Mouse (Mus musculus) liver, embryonic 15.5 days (tissue): ENCODE measurements around the gene Islr. TPM values are rescaled to one million over a fixed set of nuclear protein-coding genes. Genes with fewer than 3 reads are reported as not detected.

Source experiments
- ATAC-seq: fragments of 200-750 bp; cut with Nextera tagmentation; 2 replicates; pipeline ENCODE4 v1.8.0; 2017; ENCODE audit warnings: moderate number of reproducible peaks, mild to moderate bottlenecking, moderate library complexity; ENCODE audit not compliant: insufficient read depth
- H3K27ac ChIP-seq: fragments of 300-500 bp; sonication (generic); replicated peaks from 2 replicates; pipeline ENCODE4 v1.5.1; 2015; ENCODE audit warnings: mild to moderate bottlenecking, inconsistent platforms
- H3K27me3 ChIP-seq: fragments of 300-500 bp; sonication (generic); 2 replicates; pipeline ENCODE4 v1.6.1; 2015; ENCODE audit warnings: mild to moderate bottlenecking, inconsistent platforms
- H3K36me3 ChIP-seq: fragments of 300-500 bp; sonication (generic); replicated peaks from 2 replicates; pipeline ENCODE4 v1.6.1; 2015; ENCODE audit warnings: moderate library complexity, mild to moderate bottlenecking, inconsistent platforms
- H3K4me1 ChIP-seq: fragments of 300-500 bp; sonication (generic); replicated peaks from 2 replicates; pipeline ENCODE4 v1.6.1; 2015; ENCODE audit warnings: inconsistent platforms
- H3K4me2 ChIP-seq: fragments of 300-500 bp; sonication (generic); 2 replicates; pipeline ENCODE4 v1.6.1; 2015; ENCODE audit warnings: moderate library complexity, mild to moderate bottlenecking, inconsistent platforms
- H3K4me3 ChIP-seq: fragments of 300-500 bp; sonication (generic); replicated peaks from 2 replicates; pipeline ENCODE4 v1.5.1; 2015; ENCODE audit warnings: mild to moderate bottlenecking, inconsistent platforms
- H3K9ac ChIP-seq: fragments of 300-500 bp; sonication (generic); 2 replicates; pipeline ENCODE4 v1.6.1; 2015; ENCODE audit warnings: moderate library complexity, mild to moderate bottlenecking, inconsistent platforms
- H3K9me3 ChIP-seq: fragments of 300-500 bp; sonication (generic); replicated peaks from 2 replicates; pipeline ENCODE4 v1.6.1; 2016; ENCODE audit warnings: inconsistent platforms
- WGBS: fragments of 180-500 bp; shearing (Covaris S2); methylation state at CpG from one replicate; pipeline ENCODE4 v1.1.7; 2015; ENCODE audit warnings: mixed read lengths; ENCODE audit not compliant: insufficient replicate concordance; 5-methylcytosine and 5-hydroxymethylcytosine counted together
- polyA plus RNA-seq: library from polyadenylated mRNA; unstranded; fragments of >200 nt; fragmentation: Nextera tagmentation; extraction: Ambion mirVana; gene quantifications from 2 replicates; pipeline ENCODE4 v1.2.1, GENCODE M21; 2015

Gene Islr
- polyA plus RNA-seq, 1 experiment from 2014 or later, result 4.5 TPM

GRCm38 (mm10) chr9:58218539-58218938, 14.4 kb upstream of the Islr start:
- Histone ChIP-seq H3K9ac (no peak overlapping the region), H3K36me3 (peaks cover 51% of the 10 kb centered on the region), H3K9me3 (no peaks in the 10 kb centered on the region), H3K4me3 (no peak overlapping the region), H3K27ac (no peak overlapping the region), H3K4me2 (no peak overlapping the region), H3K4me1 (peaks cover 29% of the 10 kb centered on the region), H3K27me3 (no peaks in the 10 kb centered on the region)
- no peak for ATAC-seq
- 90% methylated on average over 3 of the region's 3 CpGs for WGBS

DNA sequence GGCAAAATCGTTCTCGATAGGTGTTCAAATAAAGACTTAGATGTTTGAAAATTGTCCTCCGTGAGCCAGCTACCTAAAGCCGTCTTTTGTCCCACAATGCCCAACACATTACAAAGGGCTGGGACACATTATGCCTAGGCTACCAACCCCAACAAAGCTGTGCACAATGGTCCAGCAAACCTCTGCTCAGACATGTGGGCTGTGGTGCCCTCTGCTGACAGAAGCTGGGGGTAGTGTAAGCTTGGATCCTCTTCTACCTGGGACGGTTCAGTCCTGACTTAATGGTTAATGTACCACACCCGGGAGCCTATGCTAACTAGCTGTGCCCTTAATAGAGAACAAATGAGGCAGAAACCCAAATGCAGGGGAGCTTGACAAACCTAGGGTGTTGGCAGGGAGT, 12.3 kb upstream of the Islr start:
- H3K9me3 ChIP-seq, result no peaks in the 10 kb centered on the region
- no peak for ATAC-seq
- no peaks in the 10 kb centered on the region for H3K27me3 ChIP-seq
- H3K27ac ChIP-seq, result no peak overlapping the region
- WGBS, result 51% methylated on average over 6 of the region's 6 CpGs
- no peak overlapping the region for H3K9ac ChIP-seq
- peaks cover 30% of the 10 kb centered on the region for H3K36me3 ChIP-seq
- no peak overlapping the region for H3K4me2 ChIP-seq
- no peak overlapping the region for H3K4me3 ChIP-seq
- peaks cover 45% of the 10 kb centered on the region for H3K4me1 ChIP-seq

DNA sequence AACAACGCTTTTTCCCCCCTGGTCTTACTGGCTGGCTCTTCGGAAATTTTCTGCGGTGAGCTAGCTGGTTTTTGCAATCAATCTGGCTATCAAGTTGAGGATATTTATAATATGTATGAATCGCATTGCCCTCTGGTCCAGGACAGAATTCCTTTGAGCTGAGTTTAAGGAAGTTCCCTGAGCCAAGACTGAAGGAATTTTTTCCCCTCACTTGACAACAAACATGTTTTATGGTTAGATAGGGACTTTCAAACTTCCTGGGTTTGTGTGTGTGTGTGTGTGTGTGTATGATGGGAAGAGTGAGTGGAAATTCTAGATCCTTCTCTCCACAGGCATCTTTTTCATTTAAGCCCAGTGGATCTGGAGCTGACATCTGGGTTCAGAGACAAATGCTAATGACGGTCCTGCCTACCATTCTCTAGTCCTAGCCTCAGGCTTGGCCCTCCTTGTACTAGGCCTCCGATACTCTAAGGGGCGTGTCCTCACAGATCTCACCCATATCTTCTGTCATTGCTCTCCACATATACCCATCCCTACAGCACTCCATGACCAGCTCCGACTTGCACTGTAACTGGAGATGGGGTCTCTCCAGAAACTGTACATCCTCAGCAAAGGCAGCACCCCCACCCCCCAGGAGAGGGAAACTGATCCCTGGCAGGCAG, 10.5 kb upstream of the Islr start:
- H3K9me3 ChIP-seq, result no peaks in the 10 kb centered on the region
- H3K36me3 ChIP-seq, result peaks cover 12% of the 10 kb centered on the region
- H3K4me1 ChIP-seq, result peaks cover 54% of the 10 kb centered on the region
- peaks cover 1% of the 10 kb centered on the region for H3K27me3 ChIP-seq
- WGBS, result 18% methylated on average over 8 of the region's 8 CpGs
- H3K4me2 ChIP-seq, result peak overlapping the region; percentile 75
- ATAC-seq, result peak; percentile 78
- H3K4me3 ChIP-seq, result peak overlapping the region; percentile 39; the same call in 1 of the 2 replicates
- H3K9ac ChIP-seq, result peak overlapping the region; percentile 28
- peak overlapping the region; percentile 91 for H3K27ac ChIP-seq

DNA sequence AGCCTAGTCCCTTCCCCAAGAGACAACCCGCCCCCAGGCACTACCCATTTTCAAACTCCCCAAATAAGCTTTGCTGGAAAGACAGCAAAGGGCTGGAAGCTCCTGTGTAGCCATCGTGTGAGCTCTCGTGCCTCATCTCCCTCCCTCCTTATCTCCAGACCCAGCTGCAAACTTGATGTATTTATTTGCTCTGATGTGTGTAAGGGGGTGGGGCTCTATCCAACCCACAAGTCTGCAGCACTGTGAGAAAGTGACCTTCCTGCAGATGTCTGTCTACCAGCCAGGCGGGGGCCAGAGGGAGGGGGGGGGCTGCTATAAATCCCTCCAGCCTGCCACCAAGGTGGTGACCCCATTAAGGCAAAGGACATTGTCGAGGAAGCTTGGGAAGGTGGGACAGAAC, 9.8 kb upstream of the Islr start:
- 3% methylated on average over 5 of the region's 5 CpGs for WGBS
- Histone ChIP-seq H3K9me3 (no peaks in the 10 kb centered on the region), H3K9ac (peak overlapping the region; percentile 28), H3K27me3 (peaks cover 6% of the 10 kb centered on the region), H3K36me3 (peaks cover 4% of the 10 kb centered on the region), H3K27ac (peak overlapping the region; percentile 91), H3K4me1 (peaks cover 54% of the 10 kb centered on the region), H3K4me3 (peak overlapping the region; percentile 39), H3K4me2 (peak overlapping the region; percentile 75)
- ATAC-seq, result peak; percentile 95

DNA sequence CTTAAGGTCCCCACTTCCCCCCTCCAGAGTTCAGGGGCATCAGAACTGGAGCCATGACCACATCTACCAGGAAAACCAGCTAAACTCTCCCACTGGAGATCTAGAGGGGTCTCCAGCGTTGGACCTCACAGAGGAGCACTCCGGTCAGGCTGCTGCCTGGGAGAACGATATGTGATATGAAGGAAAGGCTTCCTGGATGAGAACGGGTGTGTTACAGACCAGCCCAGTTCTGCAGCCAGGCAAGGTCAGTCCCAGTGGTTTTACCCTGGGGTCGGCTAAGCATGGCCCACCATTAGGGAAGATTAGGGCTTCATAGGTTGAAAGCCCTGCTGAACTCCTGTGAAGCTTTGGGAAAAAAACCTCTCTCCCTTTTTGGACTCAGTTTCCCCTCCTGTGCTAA, 9.3 kb upstream of the Islr start:
- no peaks in the 10 kb centered on the region for H3K9me3 ChIP-seq
- H3K4me1 ChIP-seq, result peaks cover 54% of the 10 kb centered on the region
- peaks cover 7% of the 10 kb centered on the region for H3K27me3 ChIP-seq
- 25% methylated on average over 5 of the region's 5 CpGs for WGBS
- peak overlapping the region; percentile 91 for H3K27ac ChIP-seq
- peak overlapping the region; percentile 75 for H3K4me2 ChIP-seq
- peak; percentile 80 for ATAC-seq
- peak overlapping the region; percentile 39 for H3K4me3 ChIP-seq
- peak overlapping the region; percentile 28 for H3K9ac ChIP-seq
- H3K36me3 ChIP-seq, result no peaks in the 10 kb centered on the region

DNA sequence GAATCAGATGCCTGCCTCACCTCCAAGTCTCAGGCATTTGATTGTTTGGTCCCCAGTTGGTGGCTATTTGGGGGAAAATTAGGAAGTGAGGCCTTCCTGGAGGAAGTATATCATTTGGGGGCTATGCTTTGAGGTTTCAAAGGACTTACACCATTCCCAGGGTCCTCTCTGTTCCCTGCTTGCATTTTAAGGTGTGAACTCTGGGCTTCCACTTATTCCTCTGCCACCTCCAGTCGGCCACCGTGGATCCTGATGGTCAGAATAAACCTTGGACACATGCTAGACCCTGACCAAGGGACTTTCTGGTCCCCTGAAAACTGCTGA, 6.2 kb upstream of the Islr start:
- 41% methylated on average over 2 of the region's 2 CpGs for WGBS
- ATAC-seq, result no peak

GRCm38 (mm10) chr9:58209462-58210303, 5.6 kb upstream of the Islr start:
- Histone ChIP-seq H3K9ac (no peak overlapping the region), H3K4me3 (no peak overlapping the region), H3K4me2 (no peak overlapping the region), H3K36me3 (no peaks in the 10 kb centered on the region), H3K27ac (no peak overlapping the region), H3K4me1 (peaks cover 37% of the 10 kb centered on the region), H3K9me3 (no peaks in the 10 kb centered on the region), H3K27me3 (peaks cover 42% of the 10 kb centered on the region)
- ATAC-seq, result no peak
- 68% methylated on average over 8 of the region's 8 CpGs for WGBS

More for the DNA sequence above, 6.2 kb upstream of the Islr start:
- Histone ChIP-seq H3K36me3 (no peaks in the 10 kb centered on the region), H3K4me3 (no peak overlapping the region), H3K4me1 (peaks cover 42% of the 10 kb centered on the region), H3K4me2 (no peak overlapping the region), H3K27me3 (peaks cover 36% of the 10 kb centered on the region), H3K9me3 (no peaks in the 10 kb centered on the region), H3K27ac (no peak overlapping the region), H3K9ac (no peak overlapping the region)

DNA sequence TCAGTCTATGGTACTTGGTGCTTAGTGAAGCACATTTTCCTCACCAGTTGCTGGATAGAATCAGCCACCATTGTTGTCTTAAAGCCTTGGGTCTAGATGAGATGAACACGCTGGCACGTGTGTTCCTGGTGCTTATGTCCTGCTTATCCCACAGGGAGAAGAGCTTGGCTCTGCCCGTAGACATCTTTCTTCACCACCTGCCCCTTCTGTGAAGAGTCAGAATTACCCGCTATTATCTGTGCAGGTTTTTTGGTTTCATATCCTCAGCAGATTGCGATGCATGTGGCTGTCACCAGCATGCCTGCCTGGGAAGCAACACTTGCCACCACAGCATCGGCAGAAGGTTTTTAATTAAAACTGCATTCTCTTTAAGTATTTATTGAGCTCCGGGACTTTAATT, 1.9 kb upstream of the Islr start:
- Histone ChIP-seq H3K4me1 (peaks cover 15% of the 10 kb centered on the region), H3K27me3 (peaks cover 79% of the 10 kb centered on the region), H3K9me3 (no peaks in the 10 kb centered on the region), H3K36me3 (no peaks in the 10 kb centered on the region), H3K9ac (no peak overlapping the region), H3K4me3 (no peak overlapping the region), H3K4me2 (no peak overlapping the region), H3K27ac (no peak overlapping the region)
- WGBS, result 69% methylated on average over 7 of the region's 7 CpGs
- no peak for ATAC-seq

- H3K9me3 ChIP-seq, result no peaks in the 10 kb centered on the region
- H3K4me3 ChIP-seq, result peak overlapping the region; percentile 58
- peak overlapping the region; percentile 48 for H3K9ac ChIP-seq
- peak; percentile 82 for ATAC-seq
- H3K36me3 ChIP-seq, result no peaks in the 10 kb centered on the region
- H3K4me2 ChIP-seq, result peak overlapping the region; percentile 75
- peaks cover 91% of the 10 kb centered on the region for H3K27me3 ChIP-seq
- 3% methylated on average over 18 of the region's 18 CpGs for WGBS
- H3K27ac ChIP-seq, result no peak overlapping the region
- peaks cover 6% of the 10 kb centered on the region for H3K4me1 ChIP-seq
Measured at GRCm38 (mm10) chr9:58204448-58205000, 418 bp upstream of the Islr start.

DNA sequence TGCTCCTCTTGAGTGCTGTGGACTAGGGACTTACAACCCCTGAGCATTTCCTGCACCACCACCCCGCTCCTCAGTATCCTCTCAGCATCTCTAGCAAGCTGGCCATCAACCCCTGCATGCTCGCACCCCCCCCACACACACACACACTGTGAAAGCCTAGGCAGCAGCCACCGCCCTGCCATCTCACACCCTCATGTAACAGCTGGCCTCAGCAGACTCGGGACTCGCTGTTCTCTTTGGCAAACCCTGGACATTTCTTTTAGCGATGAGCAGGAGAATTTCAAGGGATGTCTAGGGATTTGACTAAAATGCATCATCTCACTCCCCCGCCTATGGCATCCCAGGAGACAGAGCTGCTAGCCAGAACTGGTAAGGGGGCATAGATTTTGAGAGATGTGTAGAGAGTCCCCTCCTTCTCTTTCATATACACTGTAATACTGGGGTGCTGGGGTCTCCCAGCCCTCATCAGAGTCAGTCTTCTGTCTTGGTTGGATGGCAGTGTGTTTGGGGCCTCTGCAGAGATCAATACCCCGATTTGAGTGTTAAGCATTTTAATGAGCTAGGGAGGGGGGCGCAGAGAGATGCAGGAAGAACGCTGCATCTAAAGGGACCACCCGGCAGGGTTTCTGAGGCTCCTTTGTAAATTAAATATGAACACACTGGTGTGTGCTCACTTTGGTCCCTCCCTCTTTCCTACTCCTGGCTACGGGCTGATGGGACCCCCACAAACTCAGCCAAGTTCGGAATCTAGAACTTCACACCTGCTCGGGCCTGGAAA, 1.2 kb downstream of the Islr start:
- WGBS, result 5% methylated on average over 14 of the region's 14 CpGs
- H3K27me3 ChIP-seq, result peaks cover 99% of the 10 kb centered on the region
- no peak overlapping the region for H3K4me3 ChIP-seq

More for the DNA sequence above, 1.2 kb downstream of the Islr start:
- no peak overlapping the region for H3K9ac ChIP-seq
- peaks cover 10% of the 10 kb centered on the region for H3K4me1 ChIP-seq
- H3K9me3 ChIP-seq, result no peaks in the 10 kb centered on the region
- H3K4me2 ChIP-seq, result no peak overlapping the region
- H3K27ac ChIP-seq, result no peak overlapping the region
- ATAC-seq, result no peak
- no peaks in the 10 kb centered on the region for H3K36me3 ChIP-seq
